Mouse (Mus musculus) ES-E14 (cell line): ENCODE measurements around the gene Pcolce.

Source experiments
- CHD2 ChIP-seq: IDR thresholded peaks from 2 replicates; pipeline ENCODE4 v1.6.1; 2014; ENCODE audit warnings: mild to moderate bottlenecking, low read depth, low read length, inconsistent platforms
- HCFC1 ChIP-seq: IDR thresholded peaks from 2 replicates; pipeline ENCODE4 v1.6.1; 2012; ENCODE audit warnings: low read length, inconsistent platforms, borderline replicate concordance; ENCODE audit not compliant: insufficient read depth
- MAFK ChIP-seq: IDR thresholded peaks from 2 replicates; pipeline ENCODE4 v1.6.1; 2014; ENCODE audit warnings: mild to moderate bottlenecking, low read depth, low read length, inconsistent platforms; ENCODE audit not compliant: insufficient read depth
- ZNF384 ChIP-seq: IDR thresholded peaks from 2 replicates; pipeline ENCODE4 v1.6.1; 2012; ENCODE audit warnings: low read depth, low read length, inconsistent platforms

GRCm38 (mm10) chr5:137642886-137643285, 29.3 kb upstream of the Pcolce start:
- TF ChIP-seq ZNF384 (no peak), MAFK (no peak), HCFC1 (no peak), CHD2 (no peak)
